Mouse (Mus musculus) hindbrain, embryonic 13.5 days (tissue): ENCODE data around the gene Arl5b. TPM values are rescaled to one million over a fixed set of nuclear protein-coding genes. Genes with fewer than 3 reads are reported as not detected.

Experiments used
- polyA plus RNA-seq: library from polyadenylated mRNA; unstranded; fragments of >200 nt; fragmentation: Nextera tagmentation; extraction: Ambion mirVana; gene quantifications from 2 replicates; pipeline ENCODE4 v1.2.1, GENCODE M21; 2015

Arl5b gene
- polyA plus RNA-seq, 1 experiment from 2014 or later, result 38.5 TPM

Other genes with a start within 250 kb of the Arl5b start
- 18.3 and 19.4 TPM in 2 replicates for gene Nsun6, start 5.7 kb downstream of the Arl5b start, polyA plus RNA-seq